Mouse (Mus musculus) layer of hippocampus, adult 2 months (tissue): Measurements from ENCODE around the gene Ros1. TPM values are rescaled to one million over a fixed set of nuclear protein-coding genes. Genes with fewer than 3 reads are reported as not detected.

Source experiments
- DNase-seq, 2 experiments: peaks; one replicate each; pipeline ENCODE4 v3.0.0; 2022; ENCODE audit warnings: low spot score in 2 of 2
- H3K27ac ChIP-seq: fragments of 200-600 bp; 2 replicates; pipeline ENCODE4 v1.8.1; 2022
- H3K4me3 ChIP-seq: fragments of 200-600 bp; 2 replicates; pipeline ENCODE4 v1.8.1; 2022; ENCODE audit warnings: mild to moderate bottlenecking
- CTCF ChIP-seq: fragments of 200-600 bp; conservative IDR thresholded peaks from 2 replicates; pipeline ENCODE4 v1.8.1; 2022; ENCODE audit warnings: antibody characterized with exemption, mild to moderate bottlenecking, moderate library complexity
- long read RNA-seq, 2 experiments: library from polyadenylated mRNA; stranded (forward); transcript quantifications; one replicate each; pipeline ENCODE4 v2.0.0; 2021; ENCODE audit warnings: borderline mapping rate in 2 of 2
- total RNA-seq, 2 experiments: library from RNA; stranded (reverse); gene quantifications; 2 replicates each; pipeline ENCODE4 v1.2.3; 2021

Ros1 gene
- total RNA-seq: not detected
- long read RNA-seq, experiment 1: 0 reads
- long read RNA-seq, experiment 2, partial matches to known transcripts: 0 of 1 reads
- long read RNA-seq, experiment 2, other reads (novel, unspliced or antisense): 1 of 1 reads

DNA sequence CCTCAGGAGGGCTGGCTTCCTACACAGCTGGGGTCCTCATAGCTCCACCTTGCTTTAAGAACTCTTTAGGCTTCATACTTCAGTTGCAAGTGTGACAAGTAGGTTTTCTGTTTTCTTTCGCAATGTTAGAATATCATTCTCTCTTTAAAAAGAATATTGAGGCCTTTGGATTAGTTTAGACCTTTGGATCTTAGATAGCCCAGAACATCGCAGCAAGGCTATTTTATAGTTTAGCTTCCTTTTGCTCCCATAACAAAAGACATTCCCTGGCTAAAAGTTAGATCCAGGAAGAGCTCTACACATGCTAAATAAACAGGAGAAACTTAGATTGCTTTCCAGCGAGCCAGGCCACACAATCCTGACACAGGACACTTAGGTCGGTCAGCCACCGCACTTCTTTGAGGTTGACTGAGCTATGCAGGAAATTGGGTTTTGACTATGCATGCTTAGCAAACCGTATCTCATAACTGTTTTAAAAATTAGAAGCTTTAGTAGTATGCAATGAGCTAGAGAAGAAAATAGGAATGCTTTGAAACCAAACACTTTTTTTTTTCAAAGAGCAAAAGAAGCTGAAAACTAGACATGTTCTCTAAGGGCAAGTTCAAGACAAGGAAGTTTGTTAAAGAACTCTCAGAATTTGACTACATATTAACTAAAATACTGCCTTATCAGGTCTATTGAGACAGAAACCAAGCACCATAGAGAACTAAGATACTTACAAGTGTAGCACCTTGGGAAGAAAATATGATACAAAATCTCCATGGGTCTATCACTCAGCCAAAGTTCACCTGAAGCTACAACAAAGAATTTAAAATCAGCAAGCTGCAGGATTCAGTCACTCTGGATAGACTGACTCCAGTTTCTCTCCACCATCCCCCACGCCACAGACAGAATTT is at the start of gene Ros1:
TSS of gene Ros1 (minus strand) at position 288 of the 896 bp plus-strand sequence.
- no peak for DNase-seq
- Histone ChIP-seq H3K27ac (no peak within 1 kb of the TSS), H3K4me3 (no peak within 1 kb of the TSS)
- no peak for TF ChIP-seq CTCF

DNA sequence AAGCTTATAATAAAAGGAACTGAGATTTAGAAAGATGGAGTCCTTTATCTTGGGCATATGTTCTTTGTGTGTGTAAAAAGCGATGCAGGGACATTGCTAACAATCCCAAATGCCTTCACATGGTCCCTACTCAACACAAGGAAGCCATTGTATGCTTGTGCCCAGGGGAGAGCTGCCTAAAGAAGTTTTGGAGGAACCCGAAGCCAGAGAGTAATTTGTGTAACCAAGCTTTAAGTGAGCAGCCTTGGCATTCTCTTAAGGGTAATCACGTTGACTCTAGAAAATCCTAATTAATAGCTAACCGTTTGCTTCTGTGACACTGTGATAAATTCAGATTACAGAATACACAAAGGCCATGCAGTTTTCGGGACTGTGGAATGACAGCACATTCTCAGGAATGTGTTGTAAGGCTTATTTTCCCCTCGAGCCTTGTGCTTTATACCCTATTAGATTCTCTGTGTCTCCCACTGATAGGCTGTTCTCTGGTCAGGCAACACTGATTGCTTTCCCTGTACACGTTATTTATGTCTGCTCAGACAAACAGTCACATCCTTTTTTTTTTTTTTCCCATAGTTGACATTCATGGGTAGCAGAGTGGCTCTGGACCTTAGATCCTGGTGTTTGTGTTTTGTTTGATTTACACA is 47.8 kb upstream of the Ros1 start:
- DNase-seq: no peak
- Histone ChIP-seq H3K27ac (no peak overlapping the region), H3K4me3 (no peak overlapping the region)
- TF ChIP-seq CTCF: no peak

DNA sequence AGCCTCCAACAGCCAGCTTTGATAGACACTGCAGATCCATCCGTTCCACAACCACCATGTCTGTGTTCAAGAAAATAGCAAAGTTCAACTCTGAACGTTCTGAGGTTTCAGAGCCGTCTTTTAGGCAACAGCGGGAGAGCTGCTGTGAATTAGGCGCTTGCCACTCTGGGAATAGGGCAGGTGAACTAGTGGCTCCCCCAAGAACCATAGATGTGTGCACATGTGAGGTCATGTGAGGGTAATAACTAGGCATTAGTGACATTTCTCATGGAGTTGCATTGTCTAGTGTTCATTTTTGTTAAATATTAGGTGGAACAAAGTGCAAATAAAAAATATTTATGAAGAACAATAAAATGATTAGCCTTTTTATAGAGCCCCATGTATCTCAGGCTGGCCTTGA is 47.0 kb upstream of the Ros1 start:
- no peak for DNase-seq
- no peak for TF ChIP-seq CTCF
- H3K4me3 ChIP-seq: no peak overlapping the region
- H3K27ac ChIP-seq: no peak overlapping the region

DNA sequence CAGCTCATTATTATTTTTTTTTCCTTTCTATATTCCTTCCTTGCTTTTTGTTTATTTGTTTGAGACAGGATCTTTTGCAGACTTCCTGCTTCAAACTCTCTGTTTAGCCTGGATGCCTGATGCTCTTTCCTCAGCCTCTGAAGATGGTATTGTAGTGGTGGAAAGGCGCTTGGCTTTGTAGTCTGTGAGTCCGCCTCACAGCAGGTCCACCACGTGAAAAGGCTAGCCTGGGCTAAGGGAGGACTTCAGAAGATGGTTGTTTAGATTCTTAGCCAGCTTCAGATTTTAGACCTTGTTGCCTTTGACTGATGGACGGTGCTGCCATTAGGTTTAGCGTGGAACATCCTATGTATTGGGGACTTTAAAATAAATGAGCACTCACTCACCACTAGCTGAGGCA is 40.4 kb upstream of the Ros1 start:
- DNase-seq: no peak
- H3K27ac ChIP-seq: no peak overlapping the region
- TF ChIP-seq CTCF: no peak
- H3K4me3 ChIP-seq: no peak overlapping the region

DNA sequence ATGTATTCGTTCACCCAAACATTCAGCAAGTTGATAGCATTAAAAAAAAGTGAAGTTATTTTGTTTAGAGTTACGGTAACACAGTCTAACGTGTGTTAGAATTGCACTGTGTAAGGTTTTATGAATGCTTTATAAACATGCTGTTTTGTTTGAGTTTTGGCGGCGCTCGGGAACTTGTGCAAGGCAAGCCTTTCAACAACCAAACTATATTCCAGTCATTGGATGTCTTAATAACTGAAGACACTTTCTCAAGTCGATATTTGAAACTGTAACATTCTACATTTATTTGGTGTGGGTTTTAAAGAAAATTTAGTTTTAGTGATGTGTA is 39.6 kb upstream of the Ros1 start:
- Histone ChIP-seq H3K4me3 (peak overlapping the region; percentile 79), H3K27ac (no peak overlapping the region)
- no peak for DNase-seq
- no peak for TF ChIP-seq CTCF

DNA sequence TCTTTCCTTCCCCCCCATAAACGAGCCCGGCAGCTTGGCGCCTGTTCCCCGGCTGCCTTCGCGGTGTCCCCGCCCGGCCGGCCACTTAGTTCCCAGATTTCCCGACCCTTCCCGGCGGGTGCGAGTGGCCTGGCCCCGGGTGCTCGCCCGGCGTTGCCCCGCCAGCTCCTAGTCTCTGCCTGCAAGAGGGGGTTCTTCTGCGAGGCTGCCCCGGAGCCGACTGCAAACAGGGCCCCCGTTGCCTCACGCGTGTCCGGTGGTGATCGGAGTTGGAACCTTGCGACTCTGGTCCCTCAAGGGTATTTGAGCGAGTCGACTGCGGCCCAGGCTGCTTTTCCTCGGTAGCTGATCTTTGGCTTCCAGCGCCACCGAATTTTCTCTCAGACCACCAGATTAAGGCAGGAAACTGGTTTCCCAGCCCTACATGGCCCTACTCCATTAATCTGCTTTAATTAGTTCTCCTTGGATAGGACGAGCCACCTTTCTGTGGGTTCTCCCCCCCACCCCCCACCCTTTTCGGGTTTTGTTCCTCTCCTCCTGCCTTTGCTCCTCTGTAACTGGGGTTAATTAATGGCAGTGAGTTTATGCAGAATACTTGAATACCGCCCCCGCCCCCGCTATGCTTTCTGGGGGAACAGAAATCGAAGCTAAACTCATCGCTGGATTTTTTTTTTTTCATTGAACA is 39.1 kb upstream of the Ros1 start:
- Histone ChIP-seq H3K27ac (peak overlapping the region; percentile 75), H3K4me3 (peak overlapping the region; percentile 79)
- no peak for DNase-seq
- TF ChIP-seq CTCF: no peak

DNA sequence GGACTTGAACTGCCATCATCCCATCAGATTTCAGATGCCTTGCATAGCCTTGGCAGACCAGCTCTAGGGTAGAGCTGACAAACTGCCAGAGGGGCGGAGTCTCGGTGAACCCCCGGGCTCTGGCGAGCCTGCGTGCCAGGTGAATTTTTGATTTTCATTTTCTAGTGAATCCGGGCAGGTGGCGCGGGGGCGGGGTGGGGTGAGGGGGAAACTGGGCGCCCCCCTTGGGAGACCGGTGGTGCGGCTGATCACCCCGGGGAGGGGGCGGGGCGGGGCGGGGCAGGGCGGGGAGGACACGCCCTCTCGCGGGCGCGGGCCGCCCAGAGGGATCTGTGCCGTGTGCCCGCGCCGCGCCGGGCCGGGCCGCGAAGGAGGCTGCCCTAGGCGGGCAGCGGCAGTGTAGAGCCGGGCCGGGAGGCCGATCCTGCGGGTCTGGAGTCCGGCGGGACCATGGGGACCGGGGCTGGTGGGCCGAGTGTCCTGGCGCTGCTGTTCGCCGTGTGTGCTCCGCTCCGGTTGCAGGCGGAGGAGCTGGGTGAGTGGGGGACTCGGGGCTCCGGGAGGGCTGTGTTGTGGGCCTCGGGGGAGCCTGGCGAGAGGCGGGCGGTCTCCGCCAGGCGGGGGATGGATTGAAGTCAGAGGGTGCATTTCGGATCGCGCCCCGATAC is 38.4 kb upstream of the Ros1 start, which contains the start of gene Dcbld1:
TSS of gene Dcbld1 (plus strand) at position 319 of the 668 bp plus-strand sequence.
- peak within 1 kb of the TSS; percentile 79 for H3K4me3 ChIP-seq
- peak; percentile 28 to 66 for DNase-seq
- peak; percentile 36 for TF ChIP-seq CTCF
- peak within 1 kb of the TSS; percentile 75 for H3K27ac ChIP-seq

DNA sequence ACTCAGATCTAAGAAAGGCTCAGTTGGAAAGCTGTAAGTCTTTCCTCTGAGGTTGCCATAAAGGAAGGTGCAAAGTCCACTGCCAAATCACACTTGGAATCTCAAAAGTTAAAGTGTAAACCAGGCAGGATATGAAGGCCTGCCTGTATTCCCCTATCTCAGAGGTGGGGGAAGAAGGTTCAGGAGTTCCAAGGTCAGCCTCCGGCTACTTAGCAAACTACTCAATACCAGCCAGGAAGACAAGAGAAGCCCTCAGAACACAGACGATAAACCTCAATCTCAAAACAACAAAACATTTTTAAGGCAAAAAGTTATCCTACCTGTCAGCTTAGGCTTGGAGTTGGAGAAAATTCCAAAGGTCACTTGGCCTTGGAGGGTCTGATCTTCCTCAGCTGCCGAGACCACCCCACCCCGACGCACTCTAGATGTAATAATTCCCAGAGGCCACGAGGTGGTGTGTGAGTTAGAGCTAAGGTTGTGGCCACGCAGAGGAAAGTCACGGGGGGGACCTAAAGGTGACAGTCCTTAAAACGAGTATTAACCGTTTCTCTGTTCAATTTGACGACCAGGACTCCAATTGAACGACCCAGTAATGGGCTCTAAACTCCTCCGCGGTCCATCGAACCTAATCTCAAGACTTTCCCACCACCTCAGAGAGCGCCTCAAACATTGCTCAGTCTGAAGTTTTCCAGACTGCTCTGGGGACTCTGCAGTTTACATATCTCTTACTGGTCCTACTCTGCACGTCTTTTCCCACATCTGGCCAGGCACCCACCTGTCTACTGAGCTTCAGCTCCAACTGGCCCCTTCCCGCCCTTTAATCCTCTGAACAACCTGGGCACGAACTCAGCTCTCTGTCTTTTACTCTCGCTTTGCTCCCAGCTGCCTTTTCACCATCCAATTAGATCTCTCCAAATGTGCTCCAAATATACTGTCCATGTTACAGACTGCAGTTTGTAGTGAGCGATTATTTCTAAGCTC is 37.4 kb upstream of the Ros1 start:
- peak in 1 of 2 experiments; percentile 33 for DNase-seq
- Histone ChIP-seq H3K27ac (no peak overlapping the region), H3K4me3 (peak overlapping the region; percentile 79)
- peak; percentile 74 for TF ChIP-seq CTCF

DNA sequence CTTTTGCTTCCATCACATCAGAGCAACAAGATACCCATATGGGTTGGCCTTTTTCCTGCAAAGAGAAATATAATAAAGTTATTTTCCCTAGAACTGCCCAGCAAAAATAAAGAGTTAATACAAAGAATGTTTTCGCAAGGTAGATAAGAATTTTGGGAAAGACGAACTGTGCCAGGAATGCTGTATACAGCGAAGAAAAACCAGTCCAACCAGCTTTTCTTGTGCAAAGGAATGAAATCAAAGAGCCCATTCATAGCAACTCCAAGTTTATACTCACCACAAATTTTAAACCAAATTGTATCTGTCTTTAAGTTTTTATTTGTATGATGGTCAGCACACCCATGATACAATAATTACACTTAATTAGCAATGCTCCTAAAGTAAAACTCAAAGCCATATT is 24.6 kb upstream of the Ros1 start:
- Histone ChIP-seq H3K27ac (no peak overlapping the region), H3K4me3 (no peak overlapping the region)
- no peak for TF ChIP-seq CTCF
- DNase-seq: no peak

DNA sequence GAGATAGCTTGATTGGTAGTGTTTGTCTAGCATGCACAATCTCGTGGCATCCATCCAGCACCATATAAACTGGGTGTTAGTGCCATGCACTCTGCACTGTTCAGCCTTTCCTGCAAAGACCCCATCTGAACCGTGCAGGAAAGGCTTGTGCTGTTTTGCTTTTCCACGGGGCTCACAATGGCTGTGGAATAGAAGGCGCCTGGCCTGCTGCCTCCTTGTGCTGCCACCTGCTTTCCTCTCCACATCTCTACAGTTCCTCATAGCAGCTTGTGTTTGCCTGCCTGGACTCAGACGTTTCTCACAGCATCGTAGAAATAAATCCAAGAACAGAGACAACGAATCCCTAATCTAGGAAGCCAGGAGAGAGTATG is 22.5 kb upstream of the Ros1 start:
- no peak for DNase-seq
- peak; percentile 28 for TF ChIP-seq CTCF

DNA sequence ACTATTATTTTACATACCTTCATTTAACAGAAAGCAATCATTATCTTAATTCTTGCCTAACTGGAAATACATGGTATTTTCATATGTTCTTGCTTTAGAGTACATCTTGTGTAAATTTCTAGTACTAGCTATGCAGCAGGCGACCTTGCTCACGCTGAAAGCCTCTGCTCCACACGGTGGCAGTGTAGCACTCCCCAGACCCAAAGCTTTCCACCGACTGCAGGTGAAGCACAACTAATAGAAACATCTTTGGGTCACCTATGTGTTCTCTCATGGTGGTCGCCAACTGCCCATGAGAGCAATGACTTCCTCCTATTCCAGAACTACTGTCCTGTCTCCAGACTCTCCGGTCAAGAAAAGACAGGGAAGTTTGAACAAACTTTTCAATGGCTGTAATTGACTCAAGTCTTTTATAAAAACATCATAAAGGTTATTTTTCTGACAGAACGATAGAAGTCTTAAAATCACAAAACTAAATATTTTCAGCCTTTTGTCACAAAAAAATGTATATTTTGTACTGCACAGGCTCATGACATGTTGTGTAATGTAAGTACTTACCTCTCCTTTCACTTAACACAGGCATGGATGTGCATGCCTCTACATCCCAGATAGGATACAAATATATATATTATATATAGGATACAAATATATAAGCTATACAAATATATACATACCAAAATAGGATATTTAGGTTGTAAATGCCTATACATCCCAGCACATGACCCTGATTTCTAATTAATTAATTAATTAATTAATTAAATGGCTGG is 21.9 kb upstream of the Ros1 start:
- TF ChIP-seq CTCF: peak; percentile 89
- no peak overlapping the region for H3K27ac ChIP-seq
- DNase-seq: peak; percentile 60
- H3K4me3 ChIP-seq: no peak overlapping the region

More for the DNA sequence above, 22.5 kb upstream of the Ros1 start:
- no peak overlapping the region for H3K4me3 ChIP-seq
- H3K27ac ChIP-seq: no peak overlapping the region
